Mouse (Mus musculus) layer of hippocampus, adult 9-10 months (tissue): ENCODE measurements around the gene Ttc7b.
A peak's percentile ranks its signal among the peaks of the same experiment; 100 is the strongest.

Source experiments
- DNase-seq: peaks from one replicate; pipeline ENCODE4 v3.0.0; 2022; ENCODE audit warnings: low spot score

The Ttc7b gene

GRCm38 (mm10) chr12:100520794-100521186 lies at the start of gene Ttc7b:
TSS of gene Ttc7b (minus strand) at chr12:100520826.
- DNase-seq, result no peak

- DNase-seq, result peak; percentile 61
These were observed 48.2 kb upstream of the Ttc7b start for GRCm38 (mm10) chr12:100568831-100569230.

- DNase-seq, result no peak
These were observed 47.5 kb upstream of the Ttc7b start for GRCm38 (mm10) chr12:100568105-100568504.

DNA sequence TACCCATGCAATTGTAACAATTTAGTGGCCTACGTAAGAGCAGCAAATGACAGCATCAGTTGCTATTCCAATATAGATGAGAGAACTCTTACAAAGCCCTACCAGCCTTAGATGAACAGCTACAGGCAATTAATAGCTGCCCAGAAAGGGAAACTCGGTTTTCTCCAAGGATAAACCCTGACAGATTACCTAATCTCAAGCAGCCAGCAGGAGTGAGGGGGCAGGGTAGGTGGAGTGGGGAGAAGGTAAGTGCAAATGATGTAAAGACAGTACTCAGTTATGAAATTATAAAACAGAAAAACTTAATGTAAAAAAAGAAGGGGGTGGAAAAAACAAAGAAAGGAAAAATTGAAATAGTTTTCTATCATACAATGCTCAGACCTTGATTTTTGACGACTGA lies 47.0 kb upstream of the Ttc7b start:
- DNase-seq, result no peak

- DNase-seq, result no peak
These were observed 33.0 kb upstream of the Ttc7b start for GRCm38 (mm10) chr12:100553675-100554074.

- DNase-seq, result no peak
These were observed 31.3 kb upstream of the Ttc7b start for GRCm38 (mm10) chr12:100551972-100552371.

DNA sequence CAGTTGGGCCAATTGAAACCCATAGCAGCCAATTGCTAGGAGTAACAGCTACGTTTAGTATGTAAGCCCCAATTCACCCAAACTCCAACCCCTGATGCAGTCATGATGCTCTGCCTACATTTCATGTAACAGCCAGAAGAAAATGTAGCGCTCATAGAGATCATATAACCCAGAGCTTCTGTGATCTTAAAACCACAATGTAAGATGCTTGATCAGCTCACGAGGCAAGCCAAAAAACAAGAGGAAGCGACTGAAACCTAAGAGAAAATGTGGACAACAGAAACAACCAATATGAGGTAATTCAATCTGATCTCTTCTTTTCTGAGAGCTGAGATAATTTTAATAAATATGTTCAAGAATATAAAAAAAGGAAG lies 23.6 kb upstream of the Ttc7b start:
- no peak for DNase-seq

GRCm38 (mm10) chr12:100543437-100544193 lies 23.0 kb upstream of the Ttc7b start:
- DNase-seq, result no peak

DNA sequence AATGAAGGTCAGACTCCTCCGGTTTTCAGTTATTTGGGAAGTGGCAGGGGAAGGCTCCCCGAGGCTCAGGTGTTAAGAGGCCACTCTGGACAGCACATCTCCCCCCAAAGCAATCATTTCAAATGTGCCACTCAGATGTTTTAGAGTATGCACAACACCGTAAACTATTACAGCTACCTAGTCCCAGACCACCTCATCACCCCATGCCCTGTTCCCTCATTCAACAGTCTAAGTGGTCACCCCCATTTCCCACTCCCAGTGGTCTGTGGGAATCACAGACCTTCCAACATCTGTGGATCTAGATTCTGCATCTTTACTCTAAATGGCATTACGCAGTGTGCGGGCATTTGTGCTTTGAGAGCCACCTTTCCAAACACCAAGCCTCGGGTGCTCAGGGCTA lies 21.9 kb upstream of the Ttc7b start:
- no peak for DNase-seq

DNA sequence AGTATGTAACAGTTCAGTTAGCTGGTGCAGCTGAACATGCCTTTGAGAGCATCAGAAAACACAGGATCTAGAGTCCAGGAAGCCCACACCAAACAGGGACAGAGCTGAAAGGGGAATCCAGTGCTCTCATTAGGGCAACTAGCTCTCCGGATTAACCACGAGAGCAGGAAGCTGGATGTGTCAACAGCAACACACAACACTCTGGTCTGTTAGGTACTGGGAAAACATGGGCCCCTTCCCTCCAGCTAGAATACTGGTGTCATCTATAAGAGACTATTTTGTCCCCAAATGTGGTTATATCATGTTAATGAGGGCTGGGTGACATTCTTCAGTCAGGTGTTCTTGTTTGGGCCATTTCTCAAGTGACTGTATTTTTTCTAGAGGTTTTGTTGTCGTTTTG lies 21.4 kb upstream of the Ttc7b start:
- DNase-seq, result no peak

- no peak for DNase-seq
These were observed 18.6 kb upstream of the Ttc7b start for GRCm38 (mm10) chr12:100539158-100539714.

- DNase-seq, result no peak
These were observed 18.0 kb upstream of the Ttc7b start for GRCm38 (mm10) chr12:100538445-100539157.

DNA sequence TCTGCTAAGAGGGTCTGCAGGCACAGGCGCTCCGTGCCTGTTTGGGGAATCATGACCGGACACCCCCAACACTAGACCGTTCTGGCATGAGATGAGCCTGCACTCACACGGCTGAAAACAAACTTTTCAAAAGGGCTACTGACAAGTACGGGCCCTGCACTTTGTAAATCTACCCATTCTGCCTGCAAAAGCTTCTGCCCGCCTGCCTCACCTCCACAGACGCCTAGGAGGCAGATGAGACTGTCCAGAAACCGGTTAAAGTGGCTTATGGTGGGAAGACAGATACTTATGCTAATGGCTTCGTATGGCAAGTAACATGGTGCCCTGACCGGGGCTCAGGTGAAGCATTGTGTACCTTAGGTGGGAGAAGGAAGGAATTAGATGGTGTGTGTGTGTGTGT lies 16.5 kb upstream of the Ttc7b start:
- no peak for DNase-seq

DNA sequence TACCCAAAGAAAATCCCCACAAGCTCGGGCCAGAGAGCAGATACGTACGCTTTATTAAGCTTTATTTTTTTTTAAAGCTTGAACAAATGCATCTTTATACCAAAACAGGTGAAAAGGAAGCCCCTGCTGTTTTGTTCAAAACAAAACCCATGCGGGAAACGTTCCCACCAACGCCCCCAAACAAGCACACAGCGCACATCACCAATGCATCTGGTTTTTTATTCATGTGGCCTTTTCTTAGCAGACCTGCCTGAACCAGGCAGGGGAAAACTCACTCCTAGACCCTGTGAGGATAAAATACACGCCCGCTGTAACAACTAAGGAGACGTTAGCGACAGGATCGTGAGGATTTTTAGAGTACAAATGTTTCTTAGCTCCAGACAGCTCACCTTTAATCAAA lies 14.4 kb upstream of the Ttc7b start:
- no peak for DNase-seq

GRCm38 (mm10) chr12:100534028-100534427 lies 13.4 kb upstream of the Ttc7b start:
- no peak for DNase-seq

- DNase-seq, result no peak
These were observed 12.6 kb upstream of the Ttc7b start for GRCm38 (mm10) chr12:100533209-100533608.

DNA sequence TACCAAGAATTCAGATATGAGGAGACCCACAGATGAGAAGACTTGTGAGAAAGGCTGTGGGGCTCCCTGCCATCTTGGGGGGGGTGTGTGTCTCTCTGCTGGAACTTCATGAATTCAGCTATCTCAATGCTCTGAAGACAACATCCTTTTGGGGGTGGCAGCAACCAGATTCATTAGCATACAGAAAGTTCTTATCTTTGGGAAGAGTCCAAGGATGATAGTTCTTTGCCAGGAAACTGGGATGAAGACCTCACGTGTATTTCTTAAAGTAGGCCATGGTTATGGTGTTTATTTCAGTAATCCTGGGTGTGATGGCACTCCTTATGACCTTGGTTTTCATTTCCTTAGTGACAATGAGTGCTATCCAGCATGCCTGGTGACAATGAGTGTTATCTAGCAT lies 11.1 kb upstream of the Ttc7b start:
- DNase-seq, result no peak

DNA sequence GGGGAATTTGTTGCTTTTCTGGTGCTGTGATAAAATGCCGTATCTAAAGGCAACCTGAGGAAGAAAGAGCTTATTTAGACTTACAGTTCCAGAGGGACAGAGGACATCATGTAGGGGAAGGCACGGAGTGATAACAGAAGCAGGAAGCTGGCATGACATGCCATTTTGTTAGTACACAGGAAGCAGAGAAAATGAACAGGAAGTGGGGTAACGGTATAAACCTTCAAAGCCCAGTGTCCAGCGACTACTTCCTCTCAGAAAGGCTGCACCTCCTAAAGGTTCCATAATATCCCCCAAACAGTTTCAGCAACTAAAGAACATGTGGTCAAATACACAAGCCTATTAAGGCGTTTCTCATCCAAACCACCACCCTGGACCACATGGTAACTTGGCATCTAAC lies 10.2 kb upstream of the Ttc7b start:
- no peak for DNase-seq

GRCm38 (mm10) chr12:100529651-100530050 lies 9.0 kb upstream of the Ttc7b start:
- no peak for DNase-seq

GRCm38 (mm10) chr12:100529172-100529571 lies 8.5 kb upstream of the Ttc7b start:
- no peak for DNase-seq

GRCm38 (mm10) chr12:100528246-100528645 lies 7.6 kb upstream of the Ttc7b start:
- no peak for DNase-seq

DNA sequence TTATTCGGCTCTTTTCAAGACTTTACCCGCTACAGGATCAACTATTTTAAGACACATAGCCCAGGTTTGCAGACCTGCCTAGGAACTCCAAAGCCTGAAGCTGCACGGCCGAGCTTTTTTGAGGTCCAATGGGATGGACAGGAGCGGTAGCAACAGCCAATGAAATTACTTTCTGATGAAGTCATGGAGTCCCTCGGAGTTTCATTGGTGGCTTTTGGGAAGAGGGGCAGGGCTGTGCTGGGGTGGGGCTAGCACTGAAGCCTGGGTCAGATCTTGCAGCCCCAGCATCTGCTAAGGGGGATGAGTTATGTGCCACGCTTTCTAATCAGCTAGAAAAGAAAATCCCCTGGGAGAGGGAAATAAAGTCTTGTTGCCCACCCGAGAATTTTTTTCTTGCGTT lies 7.1 kb upstream of the Ttc7b start:
- DNase-seq, result peak; percentile 73

DNA sequence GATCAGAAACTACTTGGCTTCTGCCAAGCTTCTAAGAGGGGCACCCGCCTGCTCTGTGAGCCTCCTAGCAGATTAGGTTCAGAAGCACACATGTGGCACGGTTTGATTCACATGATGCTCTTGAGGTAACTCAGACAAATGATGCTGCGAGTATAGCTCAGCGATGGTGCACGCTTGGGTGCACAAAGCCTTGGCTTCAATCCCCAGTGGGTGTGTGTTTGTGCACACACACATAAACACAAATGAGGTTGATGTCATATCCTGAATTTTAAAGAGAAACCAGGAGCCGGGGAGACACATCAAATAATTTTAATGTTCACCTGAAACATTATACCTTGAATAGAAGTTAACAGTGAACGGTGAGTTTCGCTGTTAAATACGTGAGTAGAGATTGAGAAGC lies 6.6 kb upstream of the Ttc7b start:
- no peak for DNase-seq
